Mouse (Mus musculus): ENCODE measurements at regions not wholly inside any gene's neighbourhood (a gene's known extent, or its start where the extent isn't known, plus 50 kb on each side); places are given as distances from the start of the nearest gene placed in this dataset.

DNA sequence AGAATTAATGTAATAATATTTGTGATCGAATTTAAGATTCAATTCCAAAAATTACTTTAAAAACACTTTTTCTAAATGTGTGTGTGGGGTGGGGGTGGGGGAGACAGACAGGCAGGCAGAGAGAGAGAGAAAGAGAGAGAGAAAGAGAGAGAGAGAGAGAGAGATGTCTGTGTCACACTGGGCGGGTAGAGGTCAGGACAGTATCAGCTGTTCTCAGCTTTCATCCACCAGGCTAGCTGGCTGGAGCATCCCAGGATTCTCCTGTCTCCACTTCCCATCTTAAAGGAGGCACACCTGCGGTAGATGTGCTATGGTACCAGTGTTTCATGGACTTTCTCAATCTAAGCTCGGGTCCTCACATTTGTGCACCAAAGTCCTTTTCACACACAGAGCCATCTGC is 73.3 kb upstream of the Klf14 start:
- TF ChIP-seq CTCF (IDR thresholded peaks at IDR 0.05; ENCODE audit: control insufficient read depth, insufficient read depth, insufficient read length) (no peak), MAX (IDR thresholded peaks at IDR 0.05) (no peak)

Measured in C2C12 (cell line).